Mouse (Mus musculus) limb, embryonic 14.5 days (tissue): ENCODE measurements around the gene Phf21a. TPM values are rescaled to one million over a fixed set of nuclear protein-coding genes. Genes with fewer than 3 reads are reported as not detected.

Experiments
- ATAC-seq: fragments of 200-750 bp; cut with Nextera tagmentation; 2 replicates; pipeline ENCODE4 v1.8.0; 2017; ENCODE audit warnings: low read depth, moderate number of reproducible peaks, moderate TSS enrichment; ENCODE audit not compliant: low FRiP score
- DNase-seq: peaks from one replicate; pipeline ENCODE4 v3.0.0-alpha.2; 2015; ENCODE audit warnings: low spot score
- H3K27ac ChIP-seq: fragments of 300-500 bp; sonication (generic); replicated peaks from 2 replicates; pipeline ENCODE4 v1.5.1; 2014; ENCODE audit warnings: low read depth, mild to moderate bottlenecking, low read length, moderate library complexity, mixed read lengths
- H3K27me3 ChIP-seq: fragments of 300-500 bp; sonication (generic); 2 replicates; pipeline ENCODE4 v1.6.1; 2014; ENCODE audit warnings: low read length, mixed read lengths; ENCODE audit not compliant: control insufficient read depth, insufficient read depth
- H3K36me3 ChIP-seq: fragments of 300-500 bp; sonication (generic); 2 replicates; pipeline ENCODE4 v1.6.1; 2014; ENCODE audit warnings: mild to moderate bottlenecking, low read length, moderate library complexity, mixed read lengths; ENCODE audit not compliant: control insufficient read depth, insufficient read depth
- H3K4me1 ChIP-seq: fragments of 300-500 bp; sonication (generic); 2 replicates; pipeline ENCODE4 v1.6.1; 2014; ENCODE audit warnings: antibody characterized with exemption, low read length, mixed read lengths; ENCODE audit not compliant: control insufficient read depth, insufficient read depth
- H3K4me2 ChIP-seq: fragments of 300-500 bp; sonication (generic); replicated peaks from 2 replicates; pipeline ENCODE4 v1.6.1; 2014; ENCODE audit warnings: low read depth, mild to moderate bottlenecking, low read length, moderate library complexity; ENCODE audit not compliant: severe bottlenecking
- H3K4me3 ChIP-seq: fragments of 300-500 bp; sonication (generic); replicated peaks from 2 replicates; pipeline ENCODE4 v1.5.1; 2014; ENCODE audit warnings: low read length
- H3K9ac ChIP-seq: fragments of 300-500 bp; sonication (generic); 2 replicates; pipeline ENCODE4 v1.6.1; 2014; ENCODE audit warnings: mild to moderate bottlenecking, low read depth, low read length, moderate library complexity; ENCODE audit not compliant: severe bottlenecking
- H3K9me3 ChIP-seq: fragments of 300-500 bp; sonication (generic); 2 replicates; pipeline ENCODE4 v1.6.1; 2016; ENCODE audit warnings: low read length; ENCODE audit not compliant: control insufficient read depth
- POLR2A ChIP-seq: fragments of 200-500 bp; IDR thresholded peaks from 2 replicates; pipeline ENCODE4 v1.8.0; 2012; ENCODE audit warnings: inconsistent platforms, mild to moderate bottlenecking, moderate library complexity, borderline replicate concordance; ENCODE audit not compliant: insufficient read depth, insufficient read length; ENCODE audit errors: extremely low read depth
- WGBS: fragments of 180-500 bp; shearing (Covaris S2); extraction: QIAGEN DNeasy Blood & Tissue Kit; methylation state at CpG from one replicate; pipeline ENCODE4 v1.1.7; 2014; 5-methylcytosine and 5-hydroxymethylcytosine counted together
- polyA plus RNA-seq, 2 experiments: library from polyadenylated mRNA; depleted of rRNA in 1 of 2; stranded (reverse) in 1 of 2; unstranded in 1 of 2; fragments of >200 nt; fragmentation: Nextera tagmentation in 1 of 2; extraction: Ambion mirVana in 1 of 2; gene quantifications; 2 replicates each; pipeline versions ENCODE4 v1.2.1 to v1.2.3; 2012 to 2014

Gene Phf21a
- polyA plus RNA-seq, 2 experiments, result 38.2 to 96.0 TPM

DNA sequence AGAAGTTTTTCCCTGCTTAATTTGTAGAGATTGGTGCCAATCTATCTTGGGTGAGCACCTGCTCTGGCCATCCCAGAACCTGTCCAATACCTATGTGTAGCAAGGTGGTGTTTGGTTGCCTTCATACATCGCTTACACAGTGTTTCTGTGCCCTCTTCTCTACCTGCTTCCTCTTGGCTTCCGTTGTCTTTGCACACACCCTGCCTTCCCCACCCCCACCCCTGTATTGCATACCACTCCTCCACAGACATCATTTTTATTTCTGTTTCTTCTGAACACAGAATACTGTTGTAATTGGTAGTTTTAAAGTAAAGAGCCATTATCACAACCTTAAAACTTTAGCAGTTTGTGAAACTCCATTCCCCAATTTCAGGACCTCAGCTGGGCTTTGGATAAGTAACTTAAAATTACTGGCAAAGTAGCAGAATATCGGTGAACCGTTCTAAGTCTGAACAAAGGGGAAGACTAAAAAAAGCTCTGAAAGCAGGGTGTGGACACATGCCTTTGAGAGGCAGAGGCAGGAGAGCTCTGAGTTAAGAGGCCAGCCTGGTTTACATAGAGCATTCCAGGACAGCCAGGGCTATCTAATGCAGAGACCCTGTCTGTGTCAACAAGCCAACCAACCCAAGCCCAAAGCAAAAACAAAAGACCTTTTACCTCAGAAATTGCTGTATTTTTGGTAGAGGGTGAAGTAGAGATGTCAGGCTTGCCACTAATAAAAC lies 109.6 kb downstream of the Phf21a start:
- H3K27ac ChIP-seq, result no peak overlapping the region
- TF ChIP-seq POLR2A, result no peak
- 84% methylated on average over 4 of the region's 4 CpGs for WGBS
- DNase-seq, result no peak
- ATAC-seq, result no peak
- H3K4me1 ChIP-seq, result peaks cover 14% of the 10 kb centered on the region; the same call in 1 of the 2 replicates
- no peaks in the 10 kb centered on the region for H3K9me3 ChIP-seq
- H3K4me3 ChIP-seq, result no peak overlapping the region
- no peaks in the 10 kb centered on the region for H3K27me3 ChIP-seq
- H3K9ac ChIP-seq, result no peak overlapping the region
- no peak overlapping the region for H3K4me2 ChIP-seq
- no peaks in the 10 kb centered on the region for H3K36me3 ChIP-seq

DNA sequence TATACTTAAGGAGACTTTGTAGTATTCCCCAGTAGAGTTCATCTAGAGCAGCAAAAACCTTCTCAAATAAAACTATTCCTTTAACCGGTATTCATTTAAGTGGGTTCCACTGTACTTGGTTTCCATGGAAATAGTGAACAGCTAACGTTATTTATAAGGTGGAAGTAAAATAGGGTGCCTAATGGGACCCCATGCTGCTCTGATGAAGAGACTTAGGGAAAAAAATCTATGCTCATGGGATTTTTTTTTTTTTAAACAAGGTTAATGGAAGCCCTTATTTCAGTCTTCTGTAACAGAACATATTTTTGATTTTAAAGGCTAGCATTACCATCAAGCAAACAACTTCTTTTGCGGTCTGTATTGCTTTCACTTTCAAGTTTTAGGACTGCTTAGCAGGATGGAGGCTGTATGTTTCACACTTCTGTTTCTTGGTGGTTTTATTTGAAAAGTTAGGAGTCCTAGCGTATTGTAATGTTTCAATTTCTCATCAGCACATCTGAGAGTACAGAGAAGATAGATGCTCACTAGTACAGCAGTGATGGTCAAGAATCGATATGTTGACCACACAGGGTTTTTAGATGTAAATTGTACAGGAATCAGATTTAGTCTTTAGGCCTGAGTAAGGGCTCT lies 112.2 kb downstream of the Phf21a start:
- no peak overlapping the region for H3K4me2 ChIP-seq
- 57% methylated on average over 5 of the region's 5 CpGs for WGBS

DNA sequence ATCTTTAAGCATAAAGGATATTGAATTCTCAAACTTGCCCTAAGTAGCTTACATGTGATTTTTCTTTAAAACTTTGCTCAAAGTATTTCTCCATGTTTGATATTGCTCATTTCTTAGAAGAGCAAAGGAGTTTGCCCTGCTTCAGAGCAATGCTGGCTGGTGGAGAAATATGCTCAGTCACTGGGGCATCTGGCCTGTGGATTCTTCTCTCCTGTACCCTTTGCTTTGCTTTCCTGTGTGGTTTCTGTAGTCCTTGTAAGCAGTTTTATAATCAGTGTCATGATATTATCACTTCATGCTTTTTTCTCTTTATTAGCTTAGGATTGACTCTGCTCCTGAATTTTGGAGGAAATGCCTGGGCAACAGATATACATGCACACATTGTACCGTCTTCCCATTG lies 117.5 kb downstream of the Phf21a start:
- Histone ChIP-seq H3K4me1 (no peaks in the 10 kb centered on the region), H3K9me3 (no peaks in the 10 kb centered on the region), H3K36me3 (peaks cover 16% of the 10 kb centered on the region), H3K9ac (no peak overlapping the region), H3K4me2 (no peak overlapping the region), H3K27me3 (no peaks in the 10 kb centered on the region), H3K4me3 (no peak overlapping the region), H3K27ac (no peak overlapping the region)
- no peak for TF ChIP-seq POLR2A
- no peak for ATAC-seq
- DNase-seq, result no peak
- WGBS, result 92% methylated on average over 1 of the region's 1 CpGs

More for the DNA sequence above, 112.2 kb downstream of the Phf21a start:
- no peak for TF ChIP-seq POLR2A
- no peak overlapping the region for H3K9ac ChIP-seq
- no peak overlapping the region for H3K27ac ChIP-seq
- H3K36me3 ChIP-seq, result no peaks in the 10 kb centered on the region
- H3K4me1 ChIP-seq, result peaks cover 5% of the 10 kb centered on the region; the same call in 1 of the 2 replicates
- H3K27me3 ChIP-seq, result no peaks in the 10 kb centered on the region
- no peak overlapping the region for H3K4me3 ChIP-seq
- H3K9me3 ChIP-seq, result no peaks in the 10 kb centered on the region
- DNase-seq (no peak), ATAC-seq (no peak)

DNA sequence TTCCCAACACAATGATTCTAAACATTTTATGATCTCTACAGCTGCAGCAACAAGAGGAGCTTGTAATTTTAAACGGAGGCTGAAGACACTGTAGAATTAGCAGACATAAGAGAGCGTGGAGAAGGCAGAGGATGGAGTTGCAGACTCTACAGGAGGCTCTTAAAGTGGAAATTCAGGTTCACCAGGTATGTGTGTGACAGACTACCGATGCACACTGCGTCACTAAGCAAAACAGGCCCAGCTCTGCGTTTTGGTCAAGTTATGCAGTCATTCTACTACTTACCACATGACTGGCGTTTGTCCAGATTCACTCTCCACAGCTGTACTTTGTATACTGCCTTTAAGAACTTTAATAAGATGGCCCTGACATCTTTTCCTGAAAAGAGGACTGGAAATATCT lies 128.5 kb downstream of the Phf21a start:
- no peaks in the 10 kb centered on the region for H3K9me3 ChIP-seq
- H3K27ac ChIP-seq, result no peak overlapping the region
- no peak for ATAC-seq
- H3K4me2 ChIP-seq, result no peak overlapping the region
- no peaks in the 10 kb centered on the region for H3K4me1 ChIP-seq
- 79% methylated on average over 6 of the region's 6 CpGs for WGBS
- H3K27me3 ChIP-seq, result no peaks in the 10 kb centered on the region
- TF ChIP-seq POLR2A, result no peak
- H3K4me3 ChIP-seq, result no peak overlapping the region
- H3K36me3 ChIP-seq, result peaks cover 26% of the 10 kb centered on the region
- no peak overlapping the region for H3K9ac ChIP-seq
- DNase-seq, result no peak

DNA sequence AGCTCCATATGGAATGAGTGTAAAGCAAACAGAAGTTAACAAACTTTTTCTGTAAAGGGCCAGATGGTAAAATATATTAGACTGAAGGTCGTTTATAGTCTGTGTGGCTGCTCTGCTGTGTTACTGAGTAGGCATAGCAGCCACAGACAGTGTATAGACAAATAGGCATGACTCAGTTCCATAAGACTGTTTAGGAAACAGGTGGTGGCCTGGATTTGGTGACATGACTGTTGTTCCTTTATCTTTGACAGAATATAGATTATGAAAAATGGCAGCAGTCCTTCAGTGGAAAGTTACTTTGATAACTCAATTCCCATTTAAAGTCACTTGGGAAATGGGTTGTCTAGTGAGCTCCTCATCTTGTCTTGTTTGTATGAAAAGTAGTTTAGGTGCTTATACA lies 132.7 kb downstream of the Phf21a start:
- H3K4me2 ChIP-seq, result no peak overlapping the region
- H3K27me3 ChIP-seq, result no peaks in the 10 kb centered on the region
- H3K4me3 ChIP-seq, result no peak overlapping the region
- WGBS, result 36% methylated on average over 1 of the region's 1 CpGs
- no peaks in the 10 kb centered on the region for H3K4me1 ChIP-seq
- H3K36me3 ChIP-seq, result peaks cover 35% of the 10 kb centered on the region
- H3K9ac ChIP-seq, result no peak overlapping the region
- DNase-seq (no peak), ATAC-seq (no peak)
- no peak overlapping the region for H3K27ac ChIP-seq
- no peak for TF ChIP-seq POLR2A
- no peaks in the 10 kb centered on the region for H3K9me3 ChIP-seq
